ENCODE assay signal across 11 mouse cellular contexts in the genomic region with DNA sequence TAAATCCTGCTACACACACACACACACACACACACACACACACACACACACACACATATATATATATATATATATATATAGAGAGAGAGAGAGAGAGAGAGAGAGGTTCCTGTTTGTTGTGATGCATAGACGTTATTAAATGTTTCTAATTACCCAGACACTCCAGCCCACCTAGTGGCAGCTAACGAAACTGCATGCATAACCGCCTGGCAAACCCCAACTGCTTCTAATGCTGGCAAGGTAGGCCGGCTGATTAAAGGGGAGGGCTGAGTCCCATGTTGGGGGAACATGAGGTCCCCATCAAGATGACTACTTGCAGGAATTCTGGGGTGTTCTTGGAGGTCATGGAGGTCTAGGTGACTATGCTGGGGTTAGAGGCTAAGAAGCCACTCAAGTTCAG.
DNase-seq lines count a peak whose midpoint lies in the region; ATAC-seq lines count a peak whose summit lies in the region.
"Had no signal": no experiment of that assay in that cellular context is flagged by ENCODE, and none has a peak within 500 bp of the region (broad histone marks: within the 10 kb centered on the region; RNA-seq: fewer than 3 reads in every experiment).

No protein-coding gene starts in this region.

- 5% methylated on average over 4 of the region's 4 CpGs for WGBS in midbrain, embryonic 13.5 days

- peak; percentile 24 for DNase-seq in gastrocnemius, adult 18-20 months (ENCODE audit: low spot score)
- no peak for DNase-seq in gastrocnemius, adult 8-10 months (ENCODE audit: low spot score in 2 of 2)
- peak; percentile 7 to 28 for DNase-seq in urinary bladder, adult 18-20 months (ENCODE audit: low spot score in 2 of 2)
- DNase-seq in urinary bladder, postnatal 10 days (ENCODE audit: low spot score) = no peak
- peak; percentile 75 for DNase-seq in embryo, embryonic 10.5 days (ENCODE audit: low spot score)
- DNase-seq in layer of hippocampus, adult 8-10 months (ENCODE audit: low spot score in 2 of 2) = peak; percentile 26 to 78
- DNase-seq in thymus, postnatal 14 days = peak; percentile 32

- no peaks in the 10 kb centered on the region for H3K9me3 ChIP-seq in midbrain, embryonic 13.5 days
- H3K9me3 ChIP-seq: heart, embryonic 13.5 days had no signal

- no peak overlapping the region for H3K27ac ChIP-seq in midbrain, embryonic 13.5 days
- H3K27ac ChIP-seq: heart, embryonic 13.5 days had no signal

- H3K27me3 ChIP-seq in midbrain, embryonic 13.5 days = 0 out of 2 replicates have a peak, but pooled peaks cover 4% of the 10 kb centered on the region

- H3K4me3 ChIP-seq in midbrain, embryonic 13.5 days (replicated peaks) = no peak overlapping the region
- H3K4me3 ChIP-seq: heart, embryonic 13.5 days; myocyte had no signal

- H3K4me1 ChIP-seq in midbrain, embryonic 13.5 days (replicated peaks) = peaks cover 25% of the 10 kb centered on the region
- H3K4me1 ChIP-seq: heart, embryonic 13.5 days had no signal

- ATAC-seq in midbrain, embryonic 13.5 days = 0 out of 2 replicates have a peak, but pooled peaks have one; percentile 20
- ATAC-seq: Patski had no signal

- no peak overlapping the region for H3K4me2 ChIP-seq in midbrain, embryonic 13.5 days (replicated peaks)
- H3K4me2 ChIP-seq: heart, embryonic 13.5 days had no signal

- no peaks in the 10 kb centered on the region for H3K36me3 ChIP-seq in midbrain, embryonic 13.5 days
- H3K36me3 ChIP-seq: heart, embryonic 13.5 days had no signal

- no peak overlapping the region for H3K9ac ChIP-seq in midbrain, embryonic 13.5 days (replicated peaks)
- H3K9ac ChIP-seq: heart, embryonic 13.5 days had no signal

Comparison
In these comparisons a context has a peak if more than half of its experiments do, and no peak if none do; other contexts are left out.
1. DNase-seq: peak in gastrocnemius, adult 18-20 months (single experiment), urinary bladder, adult 18-20 months (2 of 2), embryo, embryonic 10.5 days (single experiment), layer of hippocampus, adult 8-10 months (2 of 2) and thymus, postnatal 14 days (single experiment); none in gastrocnemius, adult 8-10 months (0 of 2) and urinary bladder, postnatal 10 days (single experiment).